Mouse (Mus musculus) embryo, embryonic 10 days (tissue): ENCODE data around the gene Galnt12.

ENCODE experiments used
- DNase-seq: peaks from one replicate; pipeline ENCODE4 v3.0.0-alpha.2; 2015; ENCODE audit warnings: low spot score

Gene Galnt12

GRCm38 (mm10) chr4:47151553-47152183 lies 60.0 kb downstream of the Galnt12 start:
- DNase-seq = no peak

- DNase-seq = peak; percentile 55
Observed at GRCm38 (mm10) chr4:47161103-47161755, 69.5 kb downstream of the Galnt12 start.

GRCm38 (mm10) chr4:47161756-47162587 lies 70.3 kb downstream of the Galnt12 start:
- DNase-seq = no peak

GRCm38 (mm10) chr4:47172314-47172713 lies 80.6 kb downstream of the Galnt12 start:
- DNase-seq = no peak
